Mouse (Mus musculus): ENCODE results near the gene Cacna2d3. TPM values are rescaled to one million over a fixed set of nuclear protein-coding genes. Genes with fewer than 3 reads are reported as not detected.

Gene Cacna2d3
- polyA plus RNA-seq, 1 experiment from 2014 or later, result 0.92 TPM

DNA sequence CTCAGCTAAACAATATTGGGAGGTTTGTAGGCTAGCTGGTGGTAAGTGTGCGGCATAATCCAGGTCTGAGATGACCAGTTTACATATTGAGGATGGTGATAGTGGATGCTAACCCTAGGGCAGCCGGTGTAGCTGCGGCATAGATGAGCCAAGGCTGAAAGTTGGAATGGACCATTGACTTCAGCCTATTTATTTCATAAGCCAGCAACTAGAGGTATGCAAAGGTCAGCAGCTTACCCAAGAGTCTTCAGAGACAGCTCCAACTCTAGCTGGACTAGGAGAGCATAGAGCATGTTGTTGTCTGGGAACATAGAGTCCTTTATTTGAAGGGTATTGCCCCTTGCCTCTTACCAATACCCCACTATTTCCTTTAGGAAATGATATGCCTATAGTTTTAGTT, 725.1 kb downstream of the Cacna2d3 start:
- Histone ChIP-seq H3K36me3 (ENCODE audit: control insufficient read depth, insufficient read depth, low read length) (no peaks in the 10 kb centered on the region), H3K4me2 (ENCODE audit: low read depth, low read length) (no peak overlapping the region), H3K27me3 (replicated peaks; ENCODE audit: control insufficient read depth, insufficient read depth, low read length) (no peaks in the 10 kb centered on the region), H3K9me3 (ENCODE audit: control insufficient read depth, low read length) (no peaks in the 10 kb centered on the region), H3K4me1 (ENCODE audit: control insufficient read depth, insufficient read depth, low read length) (no peaks in the 10 kb centered on the region), H3K4me3 (ENCODE audit: low read length) (no peak overlapping the region), H3K9ac (ENCODE audit: low read depth, low read length) (no peak overlapping the region), H3K27ac (ENCODE audit: low read length) (no peak overlapping the region)
- WGBS, result 93% methylated on average over 3 of the region's 3 CpGs
- no peak for ATAC-seq

DNA sequence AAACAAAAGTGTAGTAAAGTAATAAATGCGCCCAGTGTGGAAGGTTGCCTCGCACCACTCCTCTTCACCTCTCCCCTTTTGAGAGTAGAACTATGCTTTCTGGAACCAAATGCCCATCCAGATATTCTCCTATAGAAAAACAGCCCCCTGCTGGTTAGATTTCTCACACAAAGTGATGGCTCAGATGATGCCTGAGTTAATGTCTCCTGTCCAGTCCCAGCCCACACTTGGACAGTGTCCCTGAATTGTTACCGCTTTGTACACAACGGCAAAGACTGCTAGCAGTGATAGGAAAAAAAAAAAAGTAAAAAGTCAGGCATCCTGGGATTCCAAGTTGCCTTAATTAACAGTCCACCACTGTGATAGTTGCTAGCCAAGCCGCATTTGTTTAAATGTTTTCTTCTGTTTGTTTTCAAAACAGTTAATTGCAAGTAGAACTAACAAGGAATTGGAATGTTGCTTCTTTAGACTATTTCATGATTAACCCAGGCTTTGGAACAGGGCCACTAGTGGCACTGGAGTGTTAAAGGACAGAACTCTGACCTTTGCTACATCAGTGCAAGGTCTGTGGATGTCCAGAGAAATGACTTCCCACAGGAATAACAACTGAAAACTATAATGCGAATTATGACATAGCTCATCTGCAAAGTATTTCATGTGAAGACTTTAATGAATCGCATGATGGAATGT, 733.3 kb downstream of the Cacna2d3 start:
- H3K9ac ChIP-seq (ENCODE audit: low read depth, low read length), result no peak overlapping the region
- no peak for ATAC-seq
- H3K4me2 ChIP-seq (ENCODE audit: low read depth, low read length), result no peak overlapping the region
- no peaks in the 10 kb centered on the region for H3K4me1 ChIP-seq (ENCODE audit: control insufficient read depth, insufficient read depth, low read length)
- no peak overlapping the region for H3K4me3 ChIP-seq (ENCODE audit: low read length)
- no peak overlapping the region for H3K27ac ChIP-seq (ENCODE audit: low read length)
- WGBS, result 73% methylated on average over 7 of the region's 7 CpGs
- H3K36me3 ChIP-seq (ENCODE audit: control insufficient read depth, insufficient read depth, low read length), result no peaks in the 10 kb centered on the region
- no peaks in the 10 kb centered on the region for H3K9me3 ChIP-seq (ENCODE audit: control insufficient read depth, low read length)
- no peaks in the 10 kb centered on the region for H3K27me3 ChIP-seq (replicated peaks; ENCODE audit: control insufficient read depth, insufficient read depth, low read length)

DNA sequence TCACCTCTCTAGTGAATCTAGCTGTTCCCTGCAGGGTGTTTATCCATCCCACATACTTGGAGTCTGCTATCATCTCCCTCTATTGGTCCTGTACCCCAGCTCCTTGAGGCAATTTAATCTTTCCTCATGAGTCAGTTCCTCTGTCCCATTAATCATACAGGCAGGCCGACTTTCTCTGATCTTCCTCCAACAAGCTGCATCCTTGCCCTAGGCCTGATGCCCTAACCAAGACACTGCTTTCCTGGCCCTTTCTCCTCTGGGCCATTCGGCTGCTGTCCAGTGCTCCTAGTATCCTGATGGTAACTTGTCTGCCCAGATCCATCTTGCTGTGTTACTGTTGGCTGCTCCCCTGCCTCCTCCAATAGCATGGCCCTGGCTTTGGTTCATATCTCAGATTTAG, 737.4 kb downstream of the Cacna2d3 start:
- no peak overlapping the region for H3K9ac ChIP-seq (ENCODE audit: low read depth, low read length)
- H3K4me2 ChIP-seq (ENCODE audit: low read depth, low read length), result no peak overlapping the region
- WGBS, result 71% methylated on average over 2 of the region's 2 CpGs
- H3K4me1 ChIP-seq (ENCODE audit: control insufficient read depth, insufficient read depth, low read length), result no peaks in the 10 kb centered on the region
- no peaks in the 10 kb centered on the region for H3K27me3 ChIP-seq (replicated peaks; ENCODE audit: control insufficient read depth, insufficient read depth, low read length)
- H3K27ac ChIP-seq (ENCODE audit: low read length), result no peak overlapping the region
- no peaks in the 10 kb centered on the region for H3K9me3 ChIP-seq (ENCODE audit: control insufficient read depth, low read length)
- no peaks in the 10 kb centered on the region for H3K36me3 ChIP-seq (ENCODE audit: control insufficient read depth, insufficient read depth, low read length)
- H3K4me3 ChIP-seq (ENCODE audit: low read length), result no peak overlapping the region
- no peak for ATAC-seq

DNA sequence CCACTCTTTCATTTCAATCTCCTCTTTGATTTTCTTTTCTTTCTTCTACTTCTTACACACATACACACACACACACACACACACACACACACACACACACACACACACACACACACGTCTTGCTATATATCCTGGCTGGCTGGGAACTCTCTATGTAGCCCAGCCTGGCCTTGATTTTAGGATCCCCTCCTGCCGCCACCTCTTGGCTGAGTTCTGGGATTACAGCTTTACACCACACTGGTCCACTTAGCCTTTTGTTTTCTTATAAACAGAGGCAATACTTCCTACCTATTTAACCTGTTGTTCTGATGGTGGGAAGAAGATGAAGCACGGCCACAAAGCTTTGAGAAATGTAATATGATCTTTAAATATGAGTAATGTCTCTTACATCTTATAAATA, 741.2 kb downstream of the Cacna2d3 start:
- 45% methylated on average over 3 of the region's 3 CpGs for WGBS
- Histone ChIP-seq H3K9me3 (ENCODE audit: control insufficient read depth, low read length) (no peaks in the 10 kb centered on the region), H3K4me1 (ENCODE audit: control insufficient read depth, insufficient read depth, low read length) (no peaks in the 10 kb centered on the region), H3K4me2 (ENCODE audit: low read depth, low read length) (no peak overlapping the region), H3K4me3 (ENCODE audit: low read length) (no peak overlapping the region), H3K9ac (ENCODE audit: low read depth, low read length) (no peak overlapping the region), H3K36me3 (ENCODE audit: control insufficient read depth, insufficient read depth, low read length) (no peaks in the 10 kb centered on the region), H3K27ac (ENCODE audit: low read length) (no peak overlapping the region), H3K27me3 (replicated peaks; ENCODE audit: control insufficient read depth, insufficient read depth, low read length) (no peaks in the 10 kb centered on the region)
- ATAC-seq, result no peak

DNA sequence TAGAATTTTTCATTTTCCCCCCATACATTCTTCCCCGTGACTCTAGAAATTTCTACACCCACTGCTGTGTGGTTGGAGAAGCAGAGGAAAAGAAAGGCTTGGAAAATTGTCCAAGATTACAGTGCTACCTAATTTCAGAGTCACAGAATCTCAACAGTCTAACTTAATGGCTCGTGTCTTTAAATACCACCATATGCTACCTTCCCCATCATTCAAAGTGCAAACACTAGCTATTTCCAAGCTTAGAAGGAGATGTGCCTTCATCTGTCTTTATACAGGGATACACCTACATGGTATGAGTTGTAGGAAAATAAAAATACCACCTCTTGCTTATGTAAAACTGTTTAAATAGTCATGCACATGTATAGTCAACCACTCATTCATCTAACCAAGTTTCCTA, 742.4 kb downstream of the Cacna2d3 start:
- no peaks in the 10 kb centered on the region for H3K36me3 ChIP-seq (ENCODE audit: control insufficient read depth, insufficient read depth, low read length)
- WGBS, result 88% methylated on average over 2 of the region's 2 CpGs
- H3K4me1 ChIP-seq (ENCODE audit: control insufficient read depth, insufficient read depth, low read length), result no peaks in the 10 kb centered on the region
- ATAC-seq, result no peak
- H3K27ac ChIP-seq (ENCODE audit: low read length), result no peak overlapping the region
- H3K9me3 ChIP-seq (ENCODE audit: control insufficient read depth, low read length), result no peaks in the 10 kb centered on the region
- H3K27me3 ChIP-seq (replicated peaks; ENCODE audit: control insufficient read depth, insufficient read depth, low read length), result no peaks in the 10 kb centered on the region
- H3K4me2 ChIP-seq (ENCODE audit: low read depth, low read length), result no peak overlapping the region
- no peak overlapping the region for H3K9ac ChIP-seq (ENCODE audit: low read depth, low read length)
- no peak overlapping the region for H3K4me3 ChIP-seq (ENCODE audit: low read length)

DNA sequence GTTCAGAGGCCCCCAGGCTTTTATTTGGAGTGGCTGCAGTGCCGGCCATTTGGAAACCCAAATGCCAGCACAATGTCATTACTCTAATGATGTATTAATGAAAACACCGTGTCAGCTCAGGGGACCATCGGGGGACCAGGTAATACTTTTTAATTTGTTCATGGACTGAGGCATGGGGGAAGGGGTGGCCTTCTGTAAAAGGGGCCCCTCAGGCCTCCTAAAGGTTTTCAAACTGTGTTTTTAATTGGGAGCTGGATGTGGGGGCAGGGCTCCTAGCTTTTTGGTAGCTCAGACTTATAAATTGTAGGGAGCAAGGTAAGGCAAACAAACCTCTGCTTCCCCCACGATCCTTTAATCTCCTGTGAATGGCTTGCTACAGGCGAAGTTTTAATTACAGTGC, 749.0 kb downstream of the Cacna2d3 start:
- Histone ChIP-seq H3K36me3 (ENCODE audit: control insufficient read depth, insufficient read depth, low read length) (no peaks in the 10 kb centered on the region), H3K4me3 (ENCODE audit: low read length) (no peak overlapping the region), H3K27ac (ENCODE audit: low read length) (no peak overlapping the region), H3K27me3 (replicated peaks; ENCODE audit: control insufficient read depth, insufficient read depth, low read length) (no peaks in the 10 kb centered on the region), H3K4me1 (ENCODE audit: control insufficient read depth, insufficient read depth, low read length) (no peaks in the 10 kb centered on the region), H3K9ac (ENCODE audit: low read depth, low read length) (no peak overlapping the region), H3K9me3 (ENCODE audit: control insufficient read depth, low read length) (no peaks in the 10 kb centered on the region), H3K4me2 (ENCODE audit: low read depth, low read length) (no peak overlapping the region)
- WGBS, result 43% methylated on average over 5 of the region's 5 CpGs
- no peak for ATAC-seq

DNA sequence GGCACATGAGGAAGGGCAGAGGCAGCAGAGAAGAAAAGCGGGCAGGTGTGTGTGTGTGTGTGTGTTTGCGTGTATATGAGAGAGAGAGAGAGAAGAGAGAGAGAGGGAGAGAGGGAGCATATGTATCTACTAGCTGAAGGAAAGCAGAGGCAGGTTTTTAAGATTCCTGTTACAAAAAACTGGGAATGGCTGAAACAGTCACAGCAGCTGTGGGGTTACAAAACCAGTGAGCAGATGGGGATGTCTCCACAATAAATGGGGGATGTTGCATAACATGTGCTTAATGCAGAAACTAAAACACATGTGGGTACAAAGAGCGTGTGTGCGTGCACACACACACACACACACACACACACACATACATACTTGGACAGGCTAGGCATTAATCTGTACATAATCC, 752.4 kb downstream of the Cacna2d3 start:
- Histone ChIP-seq H3K9me3 (ENCODE audit: control insufficient read depth, low read length) (no peaks in the 10 kb centered on the region), H3K4me2 (ENCODE audit: low read depth, low read length) (no peak overlapping the region), H3K27ac (ENCODE audit: low read length) (no peak overlapping the region), H3K9ac (ENCODE audit: low read depth, low read length) (no peak overlapping the region), H3K27me3 (replicated peaks; ENCODE audit: control insufficient read depth, insufficient read depth, low read length) (no peaks in the 10 kb centered on the region), H3K4me3 (ENCODE audit: low read length) (no peak overlapping the region), H3K36me3 (ENCODE audit: control insufficient read depth, insufficient read depth, low read length) (no peaks in the 10 kb centered on the region), H3K4me1 (ENCODE audit: control insufficient read depth, insufficient read depth, low read length) (no peaks in the 10 kb centered on the region)
- WGBS, result 86% methylated on average over 4 of the region's 4 CpGs
- no peak for ATAC-seq

DNA sequence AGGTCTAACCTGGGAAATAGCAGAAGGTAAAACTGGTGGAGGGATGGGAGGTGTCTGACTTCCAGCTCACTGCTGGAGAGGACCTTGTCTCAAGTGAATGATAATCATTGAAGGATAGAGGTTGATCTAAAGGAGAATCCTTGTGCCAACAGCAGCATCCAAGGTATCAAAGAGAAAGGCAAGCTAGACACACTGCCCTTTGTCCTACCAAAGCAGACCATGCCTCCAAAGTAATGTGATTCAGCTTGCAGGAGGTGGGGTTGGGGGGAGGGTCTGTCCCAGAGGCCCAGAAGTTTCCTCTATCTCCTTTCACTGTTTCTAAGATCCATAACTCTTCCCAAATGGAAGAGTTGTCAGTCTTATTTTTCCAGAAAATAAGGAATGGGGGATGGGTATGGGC, 754.8 kb downstream of the Cacna2d3 start:
- Histone ChIP-seq H3K4me2 (ENCODE audit: low read depth, low read length) (no peak overlapping the region), H3K27ac (ENCODE audit: low read length) (no peak overlapping the region), H3K9ac (ENCODE audit: low read depth, low read length) (no peak overlapping the region), H3K27me3 (replicated peaks; ENCODE audit: control insufficient read depth, insufficient read depth, low read length) (no peaks in the 10 kb centered on the region), H3K4me3 (ENCODE audit: low read length) (no peak overlapping the region), H3K4me1 (ENCODE audit: control insufficient read depth, insufficient read depth, low read length) (no peaks in the 10 kb centered on the region), H3K36me3 (ENCODE audit: control insufficient read depth, insufficient read depth, low read length) (no peaks in the 10 kb centered on the region), H3K9me3 (ENCODE audit: control insufficient read depth, low read length) (no peaks in the 10 kb centered on the region)
- ATAC-seq, result no peak

DNA sequence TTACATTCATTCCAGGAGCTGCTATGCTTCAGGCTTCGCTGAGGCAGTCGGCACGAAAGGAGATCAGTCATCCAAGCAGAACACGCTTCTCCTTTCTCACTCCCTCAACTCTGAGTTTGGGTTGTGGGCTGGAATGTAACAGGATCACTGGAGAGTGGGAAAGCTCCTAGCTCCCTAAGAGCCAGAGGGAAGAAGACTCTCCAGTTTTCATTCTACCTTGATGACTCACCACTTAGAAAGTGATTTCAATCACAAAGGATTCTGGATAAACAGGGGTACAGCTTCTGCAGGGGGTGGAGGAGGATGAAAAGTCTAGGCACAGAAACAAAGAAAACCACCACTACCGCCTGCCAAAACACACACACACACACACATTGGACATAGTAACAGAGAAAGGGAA, 760.3 kb downstream of the Cacna2d3 start:
- ATAC-seq, result no peak
- no peaks in the 10 kb centered on the region for H3K36me3 ChIP-seq (ENCODE audit: control insufficient read depth, insufficient read depth, low read length)
- H3K9ac ChIP-seq (ENCODE audit: low read depth, low read length), result no peak overlapping the region
- no peak overlapping the region for H3K4me3 ChIP-seq (ENCODE audit: low read length)
- no peak overlapping the region for H3K4me2 ChIP-seq (ENCODE audit: low read depth, low read length)
- 81% methylated on average over 5 of the region's 5 CpGs for WGBS
- H3K4me1 ChIP-seq (ENCODE audit: control insufficient read depth, insufficient read depth, low read length), result no peaks in the 10 kb centered on the region
- no peak overlapping the region for H3K27ac ChIP-seq (ENCODE audit: low read length)
- H3K27me3 ChIP-seq (replicated peaks; ENCODE audit: control insufficient read depth, insufficient read depth, low read length), result no peaks in the 10 kb centered on the region
- H3K9me3 ChIP-seq (ENCODE audit: control insufficient read depth, low read length), result no peaks in the 10 kb centered on the region

DNA sequence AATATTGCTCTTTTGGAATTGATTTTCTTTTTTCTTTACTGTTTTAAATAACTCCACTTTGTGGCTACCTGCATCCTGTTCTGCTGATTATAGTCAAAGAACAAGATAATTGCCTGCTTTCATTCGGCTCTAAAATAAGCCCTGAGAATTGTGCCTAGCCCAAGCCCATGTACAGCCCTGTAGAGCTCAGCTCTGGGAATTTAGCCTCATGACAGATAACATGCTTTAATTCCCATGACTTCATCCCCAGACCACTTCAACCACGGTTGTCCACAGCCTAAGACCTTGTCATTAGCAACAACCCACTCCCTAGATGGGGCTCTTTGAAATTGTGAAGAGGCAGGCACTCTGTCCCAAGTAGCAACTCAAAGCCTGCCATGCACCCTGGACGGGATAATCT, 762.6 kb downstream of the Cacna2d3 start:
- Histone ChIP-seq H3K9ac (ENCODE audit: low read depth, low read length) (no peak overlapping the region), H3K9me3 (ENCODE audit: control insufficient read depth, low read length) (no peaks in the 10 kb centered on the region), H3K36me3 (ENCODE audit: control insufficient read depth, insufficient read depth, low read length) (no peaks in the 10 kb centered on the region), H3K4me1 (ENCODE audit: control insufficient read depth, insufficient read depth, low read length) (no peaks in the 10 kb centered on the region), H3K4me2 (ENCODE audit: low read depth, low read length) (no peak overlapping the region), H3K27ac (ENCODE audit: low read length) (no peak overlapping the region), H3K4me3 (ENCODE audit: low read length) (no peak overlapping the region), H3K27me3 (replicated peaks; ENCODE audit: control insufficient read depth, insufficient read depth, low read length) (no peaks in the 10 kb centered on the region)
- no peak for ATAC-seq
- WGBS, result 50% methylated on average over 3 of the region's 3 CpGs

All from intestine, embryonic 16.5 days (tissue).